Mouse (Mus musculus): ENCODE results near the gene C1qtnf9.

Gene C1qtnf9

GRCm38 (mm10) chr14:60751581-60751980, 16.4 kb upstream of the C1qtnf9 start:
- DNase-seq, result no peak

GRCm38 (mm10) chr14:60752892-60753800, 14.8 kb upstream of the C1qtnf9 start:
- no peak for DNase-seq

DNA sequence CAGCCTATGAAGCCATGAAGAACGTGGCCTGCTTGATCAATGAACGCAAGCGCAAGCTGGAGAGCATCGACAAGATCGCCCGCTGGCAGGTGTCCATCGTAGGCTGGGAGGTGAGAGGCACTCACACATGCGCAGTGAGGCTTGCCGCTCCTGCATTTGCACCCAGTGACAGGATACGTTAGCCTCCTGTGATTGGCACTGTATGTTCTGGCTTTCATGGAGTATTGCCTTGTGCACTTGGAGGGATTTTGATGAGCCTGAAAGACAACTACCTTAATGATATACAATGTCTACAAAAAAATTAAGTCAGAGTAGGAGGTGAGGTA, 14.2 kb upstream of the C1qtnf9 start:
- no peak for DNase-seq

DNA sequence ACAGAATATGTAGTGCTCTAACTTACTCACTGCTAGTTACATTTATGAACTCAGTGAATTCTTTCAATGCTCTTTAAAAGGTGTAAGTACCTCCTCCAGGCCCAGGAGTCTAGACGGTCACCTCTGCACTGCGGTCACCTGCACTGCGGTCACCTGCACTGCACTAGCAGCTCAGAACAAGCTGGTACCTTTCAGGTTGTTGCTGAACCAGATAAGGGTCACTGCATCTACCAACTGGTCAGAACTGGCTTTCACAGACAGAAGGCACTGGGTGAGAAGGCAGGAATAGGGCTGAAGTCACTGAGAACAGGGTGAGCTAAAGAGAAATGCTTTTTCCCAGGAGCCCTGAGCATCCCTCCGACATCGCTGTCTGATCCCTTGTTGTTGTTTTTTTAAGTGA, 13.3 kb upstream of the C1qtnf9 start:
- DNase-seq, result no peak

DNA sequence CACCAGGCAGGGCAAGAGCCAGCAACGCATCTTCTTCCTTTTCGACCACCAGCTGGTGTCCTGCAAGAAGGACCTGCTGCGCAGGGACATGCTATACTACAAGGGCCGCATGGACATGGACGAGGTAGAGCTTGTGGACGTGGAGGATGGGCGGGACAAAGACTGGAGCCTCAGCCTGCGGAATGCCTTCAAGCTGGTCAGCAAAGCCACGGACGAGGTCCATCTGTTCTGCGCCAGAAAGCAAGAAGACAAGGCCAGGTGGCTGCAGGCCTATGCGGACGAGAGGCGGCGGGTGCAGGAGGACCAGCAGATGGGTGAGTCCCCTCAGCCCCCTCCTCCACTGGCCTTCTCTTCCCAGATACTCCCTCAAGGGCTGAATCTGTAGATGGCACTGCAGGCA, 11.7 kb upstream of the C1qtnf9 start:
- no peak for DNase-seq

GRCm38 (mm10) chr14:60757265-60757664, 10.7 kb upstream of the C1qtnf9 start:
- DNase-seq, result no peak

DNA sequence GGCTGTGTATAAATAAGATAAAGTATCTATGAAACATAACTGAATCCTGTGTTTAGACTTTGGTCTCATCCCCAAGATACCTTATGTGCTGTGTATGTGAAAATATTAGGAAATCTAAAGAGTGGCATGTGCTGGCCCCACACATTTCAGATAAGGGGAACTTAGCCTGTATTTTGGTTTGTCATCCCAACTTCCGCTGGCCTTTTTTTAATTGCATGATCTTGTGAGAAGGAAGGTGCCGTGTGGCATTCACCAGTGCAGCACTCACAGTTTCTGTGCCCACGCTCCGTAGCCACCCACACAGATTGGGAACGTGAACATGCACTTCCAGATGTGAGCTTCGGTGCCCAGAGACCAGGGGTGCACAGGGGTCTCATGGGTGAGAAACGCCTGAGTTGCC, 10.2 kb upstream of the C1qtnf9 start:
- no peak for DNase-seq

- DNase-seq, result no peak
These were observed 8.8 kb upstream of the C1qtnf9 start for GRCm38 (mm10) chr14:60759097-60759496.

GRCm38 (mm10) chr14:60761801-60762200, 6.1 kb upstream of the C1qtnf9 start:
- no peak for DNase-seq

- no peak for DNase-seq
These were observed 5.2 kb upstream of the C1qtnf9 start for GRCm38 (mm10) chr14:60762754-60763153.

GRCm38 (mm10) chr14:60763746-60764145, 4.2 kb upstream of the C1qtnf9 start:
- no peak for DNase-seq

DNA sequence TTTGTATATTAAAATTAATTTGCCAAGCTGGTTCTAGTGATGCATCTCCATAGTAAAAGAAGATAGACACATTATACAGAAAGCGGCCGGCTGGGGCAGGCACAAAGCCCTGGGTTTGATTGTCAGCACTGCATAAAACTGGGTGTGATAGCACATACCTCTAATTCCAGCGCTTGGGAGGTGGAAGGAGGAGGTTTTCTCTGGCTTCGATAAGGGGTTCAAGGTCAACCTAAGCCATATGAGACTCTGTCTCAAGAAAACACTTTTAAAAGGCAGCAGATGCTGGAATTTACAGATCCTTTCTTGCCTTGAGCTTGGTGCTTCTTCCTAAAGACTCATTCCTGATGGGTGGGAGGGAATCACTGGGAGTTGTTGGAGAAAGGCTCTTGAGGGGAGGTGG, 3.4 kb upstream of the C1qtnf9 start:
- no peak for DNase-seq

GRCm38 (mm10) chr14:60765025-60765424, 2.9 kb upstream of the C1qtnf9 start:
- no peak for DNase-seq

- DNase-seq, result no peak
These were observed 1.4 kb downstream of the C1qtnf9 start for GRCm38 (mm10) chr14:60769340-60769739.

- DNase-seq, result no peak
These were observed 2.7 kb downstream of the C1qtnf9 start for GRCm38 (mm10) chr14:60770594-60770993.

- peak; percentile 90 for DNase-seq
These were observed 3.1 kb downstream of the C1qtnf9 start for GRCm38 (mm10) chr14:60771057-60771456.

- peak; percentile 65 for DNase-seq
These were observed 5.5 kb downstream of the C1qtnf9 start for GRCm38 (mm10) chr14:60773476-60773875.

DNA sequence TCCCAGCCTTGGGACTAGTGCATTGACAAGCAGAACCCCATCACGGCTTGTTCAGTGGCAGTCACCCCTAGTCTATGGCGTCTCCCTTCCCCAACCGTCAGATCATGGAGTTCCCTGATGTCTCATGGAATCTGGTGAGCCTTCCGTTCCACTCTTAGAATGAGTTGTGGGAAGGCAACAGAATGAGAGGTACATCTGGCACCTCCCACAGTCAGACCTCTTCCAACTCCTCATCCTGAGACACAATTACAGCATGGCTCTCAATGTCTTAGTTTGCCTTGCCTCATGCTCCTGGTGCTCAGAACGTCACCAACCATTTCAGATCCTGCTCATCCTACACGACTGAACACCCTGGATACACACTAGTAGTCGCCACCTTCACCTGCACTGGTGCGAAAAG, 8.6 kb downstream of the C1qtnf9 start:
- no peak for DNase-seq

DNA sequence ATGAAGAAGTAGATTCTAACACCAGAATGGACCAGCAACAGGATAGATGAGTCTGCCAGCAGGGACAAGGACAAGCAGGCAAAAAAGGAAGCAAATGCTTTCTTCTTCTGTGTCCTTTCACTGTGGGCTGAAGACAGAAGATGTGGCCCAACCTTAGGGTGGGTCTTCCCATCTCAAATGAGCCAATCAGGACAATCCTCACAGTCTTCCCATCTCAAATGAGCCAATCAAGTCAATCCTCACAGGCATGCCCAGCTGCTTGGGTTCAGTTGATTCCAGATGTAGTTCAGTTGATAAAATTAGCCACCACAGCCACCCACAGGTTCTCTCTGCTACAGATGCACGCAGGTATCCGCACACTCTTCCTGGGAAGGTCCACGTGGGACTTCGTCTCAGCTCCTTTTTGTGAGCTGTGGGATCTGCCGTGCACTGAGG, 9.6 kb downstream of the C1qtnf9 start:
- peak; percentile 38 for DNase-seq

GRCm38 (mm10) chr14:60779198-60779597, 11.3 kb downstream of the C1qtnf9 start:
- no peak for DNase-seq

DNA sequence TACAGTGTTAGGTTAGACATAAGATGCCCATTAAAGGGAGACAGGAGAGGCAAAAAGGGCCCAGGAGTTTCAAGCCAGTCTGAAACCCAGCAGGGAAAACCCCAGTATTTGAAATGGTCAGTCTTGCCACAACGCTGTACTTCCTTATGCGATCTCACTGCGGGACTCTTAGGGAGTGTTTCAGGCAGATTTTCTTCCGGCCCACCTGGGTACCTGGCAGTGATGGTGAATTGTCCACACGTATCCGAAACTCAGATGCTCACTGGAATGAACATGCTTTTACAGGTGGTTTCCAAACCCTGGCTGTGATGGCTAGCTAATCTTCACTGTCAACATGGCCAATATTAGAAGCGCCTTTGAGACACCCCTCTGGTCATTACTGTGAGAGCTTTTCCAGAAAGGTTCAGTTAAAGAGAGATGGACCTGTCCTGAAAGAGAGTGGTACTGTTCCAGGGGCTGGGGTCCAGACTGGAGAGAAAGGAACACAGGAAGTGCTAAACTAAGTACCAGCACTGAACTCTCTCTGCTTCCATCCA, 14.3 kb downstream of the C1qtnf9 start:
- no peak for DNase-seq

DNA sequence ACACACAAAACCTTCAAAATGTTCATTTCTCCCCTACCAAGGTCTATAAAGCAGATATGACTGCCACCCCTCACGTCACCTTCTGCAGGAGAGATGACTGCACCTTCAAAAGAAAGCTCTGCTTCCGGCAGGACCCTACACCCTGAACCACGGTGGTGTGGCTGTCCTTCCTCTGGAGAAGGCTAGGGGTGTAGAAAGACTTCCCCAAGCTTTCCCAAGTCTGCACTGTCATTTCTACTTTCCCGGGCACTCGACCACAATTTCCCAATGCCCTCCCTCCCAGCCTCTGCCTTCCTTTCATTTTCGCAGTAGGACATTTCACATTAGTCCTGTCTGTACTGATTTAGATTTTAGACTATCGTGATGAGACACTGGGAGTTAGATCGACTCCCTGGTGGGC, 15.3 kb downstream of the C1qtnf9 start:
- DNase-seq, result no peak

DNA sequence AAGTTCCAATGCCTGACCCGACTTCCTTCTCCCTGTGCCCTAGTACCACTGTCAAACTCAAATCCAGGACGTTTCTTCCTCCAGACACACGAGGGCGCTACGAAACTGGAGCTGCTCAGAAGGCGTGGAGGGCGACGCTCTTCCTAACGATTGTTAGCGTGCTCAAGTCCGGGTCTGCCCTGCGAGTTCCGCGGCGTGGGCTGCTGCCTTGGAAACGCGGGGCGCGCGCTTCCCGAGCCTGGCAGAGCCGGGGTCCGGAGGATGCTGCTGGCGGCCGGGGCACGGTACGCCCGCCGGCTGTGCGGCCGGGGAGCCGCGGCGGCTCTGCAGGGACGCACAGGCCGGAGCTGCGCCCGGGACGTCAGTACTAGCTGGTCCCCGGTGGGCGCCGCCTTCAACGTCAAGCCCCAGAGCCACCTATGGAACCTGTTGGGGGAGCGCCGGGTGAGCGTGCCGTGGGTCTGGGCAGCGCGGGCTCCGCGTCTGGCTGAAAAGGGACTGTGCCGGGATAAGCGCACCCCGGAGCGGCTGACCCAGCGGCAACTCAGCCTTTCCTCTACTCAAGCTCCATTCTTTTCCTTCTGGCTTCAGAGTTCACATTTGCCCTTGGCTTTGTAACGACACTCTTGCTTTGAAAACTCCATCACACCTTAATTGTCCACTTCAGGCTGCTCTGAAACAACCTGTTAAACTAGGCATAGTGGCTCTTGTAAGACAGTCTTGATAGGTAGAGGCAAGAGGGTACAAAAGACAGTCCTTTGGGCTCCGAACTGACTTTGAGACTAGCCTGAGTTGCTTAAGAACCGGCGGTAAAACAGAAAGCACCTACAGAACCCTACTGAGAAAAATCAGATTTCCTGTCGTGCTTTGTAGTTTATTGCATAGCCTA, 16.7 kb downstream of the C1qtnf9 start, which contains the start of gene Mipep:
TSS of gene Mipep (plus strand) at position 147 of the 889 bp plus-strand sequence.
- DNase-seq, result peak; percentile 88

DNA sequence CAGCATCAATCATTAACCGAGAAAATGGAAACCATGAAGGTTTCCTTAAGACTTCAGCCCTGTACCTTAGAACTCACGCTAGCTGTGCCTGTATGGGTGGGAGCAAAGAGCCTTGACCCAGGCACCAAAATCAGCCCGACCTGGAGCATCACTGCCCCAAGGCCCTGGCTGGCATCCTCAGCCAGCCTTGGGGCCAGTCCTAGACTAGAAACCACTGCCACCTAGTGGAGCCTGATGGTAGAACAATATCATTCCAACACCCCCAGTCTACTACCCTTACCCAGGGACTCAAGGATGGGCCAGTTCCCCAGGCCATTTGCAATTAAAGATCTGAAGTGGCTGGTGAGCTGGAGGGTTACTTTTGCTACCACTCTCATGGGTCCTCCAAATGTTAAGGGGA, 22.2 kb downstream of the C1qtnf9 start:
- DNase-seq, result peak; percentile 74

Measured in thymus, postnatal 4 days (tissue).